Mouse (Mus musculus) c-Kit-positive CD71-positive TER-119-positive erythroid progenitor cells, embryonic 14.5 days (primary cell): ENCODE measurements around the gene Ccz1.

Experiments
- DNase-seq: peaks from one replicate; pipeline ENCODE4 v3.0.0-alpha.2; 2013; ENCODE audit warnings: low spot score

Gene Ccz1

DNA sequence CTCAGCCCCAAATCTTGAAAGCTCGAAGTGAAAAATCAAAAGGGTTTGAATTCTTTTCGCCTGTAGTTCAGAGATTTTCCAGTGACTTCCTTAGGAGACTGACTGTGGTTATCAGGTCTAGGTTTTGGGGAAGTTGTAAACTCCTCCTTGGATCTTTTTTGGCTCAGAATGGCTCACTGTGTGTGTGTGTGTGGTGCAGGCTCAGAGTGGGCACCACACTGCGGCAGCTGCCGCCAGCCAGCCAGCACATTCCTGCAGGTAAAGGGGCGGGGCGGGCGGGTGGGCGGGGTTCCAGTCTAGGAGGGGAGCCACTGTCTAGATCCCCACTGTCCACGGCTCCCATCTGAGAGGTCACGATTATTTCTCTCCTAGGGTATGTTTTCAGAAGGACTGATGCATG lies 73.1 kb downstream of the Ccz1 start:
- DNase-seq = no peak
